Mouse (Mus musculus) bone marrow, adult 2 months (tissue): ENCODE measurements at regions not wholly inside any gene's neighbourhood (a gene's known extent, or its start where the extent isn't known, plus 50 kb on each side); places are given as distances from the start of the nearest gene placed in this dataset.

Experiments used
- CTCF ChIP-seq: fragments of 200-500 bp; IDR thresholded peaks from 2 replicates; pipeline ENCODE4 v1.5.1; 2011; ENCODE audit warnings: low read length, control low read depth; ENCODE audit not compliant: control insufficient read depth, insufficient read depth
- POLR2A ChIP-seq: fragments of 200-500 bp; IDR thresholded peaks from 2 replicates; pipeline ENCODE4 v1.6.1; 2011; ENCODE audit warnings: low read depth, mild to moderate bottlenecking, control low read depth, low read length, borderline replicate concordance; ENCODE audit not compliant: control insufficient read depth

- TF ChIP-seq POLR2A, result no peak
- TF ChIP-seq CTCF, result no peak
Measured at GRCm38 (mm10) chr1:52388118-52388517, 112.4 kb downstream of the Nab1 start.
